Mouse (Mus musculus): ENCODE measurements around the gene Dnmt3l.

- TF ChIP-seq GATA1 (IDR thresholded peaks at IDR 0.05; ENCODE audit: borderline replicate concordance, low read length) (no peak), FLI1 (IDR thresholded peaks at IDR 0.05; ENCODE audit: low read length) (no peak)
Observed at GRCm38 (mm10) chr10:78090246-78090645, 48.5 kb downstream of the Dnmt3l start.

All from megakaryocyte, embryonic 14.5 days (primary cell).